Mouse (Mus musculus) kidney, postnatal 0 days (tissue): Measurements from ENCODE around the gene Dusp22. TPM values are rescaled to one million over a fixed set of nuclear protein-coding genes. Genes with fewer than 3 reads are reported as not detected.

Experiments used
- ATAC-seq: fragments of 200-750 bp; cut with Nextera tagmentation; replicated peaks from 2 replicates; pipeline ENCODE4 v1.8.0; 2017; ENCODE audit warnings: low read depth, moderate number of reproducible peaks, moderate TSS enrichment, moderate library complexity; ENCODE audit not compliant: low FRiP score
- DNase-seq: peaks from one replicate; pipeline ENCODE4 v3.0.0-alpha.2; 2016; ENCODE audit warnings: low spot score
- H3K27ac ChIP-seq: fragments of 300-500 bp; sonication (generic); 2 replicates; pipeline ENCODE4 v1.5.1; 2014; ENCODE audit warnings: mild to moderate bottlenecking
- H3K27me3 ChIP-seq: fragments of 300-500 bp; sonication (generic); 2 replicates; pipeline ENCODE4 v1.6.1; 2014; ENCODE audit warnings: low read length, mixed read lengths; ENCODE audit not compliant: insufficient read depth
- H3K36me3 ChIP-seq: fragments of 300-500 bp; sonication (generic); 2 replicates; pipeline ENCODE4 v1.6.1; 2014; ENCODE audit warnings: low read length, mixed read lengths; ENCODE audit not compliant: insufficient read depth
- H3K4me1 ChIP-seq: fragments of 300-500 bp; sonication (generic); replicated peaks from 2 replicates; pipeline ENCODE4 v1.6.1; 2014; ENCODE audit warnings: antibody characterized with exemption, low read length, mixed read lengths; ENCODE audit not compliant: insufficient read depth
- H3K4me2 ChIP-seq: fragments of 300-500 bp; sonication (generic); 2 replicates; pipeline ENCODE4 v1.6.1; 2014; ENCODE audit warnings: mild to moderate bottlenecking, low read length, moderate library complexity, mixed read lengths
- H3K4me3 ChIP-seq: fragments of 300-500 bp; sonication (generic); replicated peaks from 2 replicates; pipeline ENCODE4 v1.5.1; 2014; ENCODE audit warnings: low read depth, low read length
- H3K9ac ChIP-seq: fragments of 300-500 bp; sonication (generic); 2 replicates; pipeline ENCODE4 v1.6.1; 2014; ENCODE audit warnings: low read depth, low read length
- H3K9me3 ChIP-seq: fragments of 300-500 bp; sonication (generic); replicated peaks from 2 replicates; pipeline ENCODE4 v1.6.1; 2016; ENCODE audit warnings: low read length, inconsistent platforms, mixed read lengths
- CTCF ChIP-seq: IDR thresholded peaks from 2 replicates; pipeline ENCODE4 v1.5.1; 2016; ENCODE audit warnings: antibody characterized with exemption, low read depth, mild to moderate bottlenecking, moderate library complexity
- WGBS: fragments of 180-500 bp; shearing (Covaris S2); extraction: QIAGEN DNeasy Blood & Tissue Kit; methylation state at CpG from one replicate; pipeline ENCODE4 v1.1.7; 2014; 5-methylcytosine and 5-hydroxymethylcytosine counted together
- polyA plus RNA-seq: library from polyadenylated mRNA; unstranded; fragments of >200 nt; fragmentation: Nextera tagmentation; extraction: Ambion mirVana; gene quantifications from 2 replicates; pipeline ENCODE4 v1.2.1, GENCODE M21; 2015

Dusp22 gene
- polyA plus RNA-seq, 1 experiment from 2014 or later, result 18.0 TPM

- Histone ChIP-seq H3K9me3 (no peaks in the 10 kb centered on the region), H3K4me2 (peak overlapping the region; percentile 73), H3K4me1 (peaks cover 18% of the 10 kb centered on the region; the same call in 1 of the 2 replicates), H3K9ac (no peak overlapping the region), H3K36me3 (no peaks in the 10 kb centered on the region), H3K4me3 (peak overlapping the region; percentile 20), H3K27me3 (peaks cover 42% of the 10 kb centered on the region), H3K27ac (no peak overlapping the region)
- ATAC-seq, result no peak
- DNase-seq, result peak; percentile 48
- WGBS, result 3% methylated on average over 33 of the region's 33 CpGs
- no peak for TF ChIP-seq CTCF
Measured at GRCm38 (mm10) chr13:30750461-30751303, 90.9 kb downstream of the Dusp22 start.

GRCm38 (mm10) chr13:30751304-30751580 lies 91.4 kb downstream of the Dusp22 start:
- Histone ChIP-seq H3K4me1 (peaks cover 18% of the 10 kb centered on the region; the same call in 1 of the 2 replicates), H3K27me3 (peaks cover 42% of the 10 kb centered on the region), H3K27ac (no peak overlapping the region), H3K9ac (no peak overlapping the region), H3K4me2 (no peak overlapping the region), H3K9me3 (no peaks in the 10 kb centered on the region), H3K36me3 (no peaks in the 10 kb centered on the region), H3K4me3 (no peak overlapping the region)
- ATAC-seq (no peak), DNase-seq (no peak)
- WGBS, result 18% methylated on average over 6 of the region's 6 CpGs
- TF ChIP-seq CTCF, result no peak

GRCm38 (mm10) chr13:30752581-30753187 lies 92.9 kb downstream of the Dusp22 start:
- Histone ChIP-seq H3K27me3 (peaks cover 36% of the 10 kb centered on the region), H3K4me1 (peaks cover 18% of the 10 kb centered on the region; the same call in 1 of the 2 replicates), H3K9ac (no peak overlapping the region), H3K4me3 (no peak overlapping the region), H3K9me3 (no peaks in the 10 kb centered on the region), H3K27ac (no peak overlapping the region), H3K4me2 (no peak overlapping the region), H3K36me3 (no peaks in the 10 kb centered on the region)
- DNase-seq, result no peak
- 58% methylated on average over 4 of the region's 4 CpGs for WGBS
- no peak for TF ChIP-seq CTCF
- ATAC-seq, result no peak

GRCm38 (mm10) chr13:30753441-30753840 lies 93.6 kb downstream of the Dusp22 start:
- peaks cover 18% of the 10 kb centered on the region; the same call in 1 of the 2 replicates for H3K4me1 ChIP-seq
- no peak overlapping the region for H3K9ac ChIP-seq
- H3K36me3 ChIP-seq, result no peaks in the 10 kb centered on the region
- no peaks in the 10 kb centered on the region for H3K9me3 ChIP-seq
- ATAC-seq (no peak), DNase-seq (no peak)
- H3K4me2 ChIP-seq, result no peak overlapping the region
- H3K4me3 ChIP-seq, result no peak overlapping the region
- H3K27ac ChIP-seq, result no peak overlapping the region
- H3K27me3 ChIP-seq, result peaks cover 32% of the 10 kb centered on the region
- 86% methylated on average over 3 of the region's 3 CpGs for WGBS
- TF ChIP-seq CTCF, result no peak

- H3K27ac ChIP-seq, result no peak overlapping the region
- no peak overlapping the region for H3K4me2 ChIP-seq
- H3K4me3 ChIP-seq, result no peak overlapping the region
- DNase-seq (no peak), ATAC-seq (no peak)
- peaks cover 26% of the 10 kb centered on the region for H3K27me3 ChIP-seq
- H3K36me3 ChIP-seq, result no peaks in the 10 kb centered on the region
- no peak overlapping the region for H3K9ac ChIP-seq
- TF ChIP-seq CTCF, result no peak
- H3K4me1 ChIP-seq, result peaks cover 15% of the 10 kb centered on the region; the same call in 1 of the 2 replicates
- H3K9me3 ChIP-seq, result no peaks in the 10 kb centered on the region
- 86% methylated on average over 4 of the region's 4 CpGs for WGBS
Measured at GRCm38 (mm10) chr13:30754066-30754465, 94.3 kb downstream of the Dusp22 start.

GRCm38 (mm10) chr13:30754825-30755476 lies 95.2 kb downstream of the Dusp22 start:
- Histone ChIP-seq H3K27ac (no peak overlapping the region), H3K4me2 (no peak overlapping the region), H3K4me1 (0 out of 2 replicates have a peak, but pooled peaks cover 6% of the 10 kb centered on the region), H3K36me3 (no peaks in the 10 kb centered on the region), H3K27me3 (peaks cover 17% of the 10 kb centered on the region), H3K9ac (no peak overlapping the region), H3K9me3 (no peaks in the 10 kb centered on the region), H3K4me3 (no peak overlapping the region)
- ATAC-seq, result no peak
- WGBS, result 80% methylated on average over 10 of the region's 10 CpGs
- DNase-seq, result no peak
- no peak for TF ChIP-seq CTCF
